Mouse (Mus musculus): ENCODE measurements around the gene Ptger1.

DNA sequence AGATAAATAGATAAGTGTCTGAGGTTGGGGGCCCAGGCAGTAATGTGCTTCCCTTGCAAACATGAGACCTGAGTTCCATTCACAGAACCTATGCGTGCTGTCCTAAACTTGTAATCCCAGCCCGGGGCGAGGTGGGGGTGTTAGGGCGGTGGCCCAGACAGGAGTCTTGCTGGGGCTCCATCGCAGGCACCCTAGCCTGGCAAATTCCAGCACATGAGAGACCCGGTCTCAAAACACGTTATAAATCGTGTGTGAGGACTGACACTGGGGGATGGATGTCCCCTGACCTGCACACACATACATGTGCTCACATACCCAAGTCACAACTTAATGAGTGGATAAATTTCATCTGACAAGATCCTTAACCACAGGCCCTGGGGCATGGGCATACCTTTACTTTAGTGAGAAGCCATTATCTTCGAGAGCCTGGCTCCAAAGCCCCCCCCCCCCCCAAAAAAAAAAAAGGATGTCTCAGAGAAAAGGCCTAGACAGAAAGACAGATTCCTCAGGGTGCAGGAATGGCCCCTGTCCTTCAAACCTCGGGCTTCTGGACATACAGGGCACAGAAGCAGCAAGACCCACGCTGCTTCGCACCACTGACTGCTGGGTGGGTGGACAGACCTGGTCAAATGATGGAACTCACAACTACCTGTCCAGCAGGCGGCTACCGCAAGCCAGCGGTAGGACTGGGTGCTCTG is 44.6 kb upstream of the Ptger1 start:
- TF ChIP-seq GATA1 (IDR thresholded peaks at IDR 0.05; ENCODE audit: low read length) (no peak), TAL1 (IDR thresholded peaks at IDR 0.05; ENCODE audit: low read length) (no peak)
